Mouse (Mus musculus) bone marrow macrophage, adult 2 months (primary cell): ENCODE measurements around the gene Slc39a11.

ENCODE experiments used
- CTCF ChIP-seq: IDR thresholded peaks from 2 replicates; pipeline ENCODE4 v1.5.1; 2012; ENCODE audit warnings: low read depth, mild to moderate bottlenecking, low read length, moderate library complexity
- POLR2A ChIP-seq: IDR thresholded peaks from 2 replicates; pipeline ENCODE4 v1.6.1; 2012; ENCODE audit warnings: mild to moderate bottlenecking, low read depth, low read length, borderline replicate concordance

GRCm38 (mm10) chr11:113460118-113460517 lies 189.8 kb downstream of the Slc39a11 start:
- no peak for TF ChIP-seq CTCF
- no peak for TF ChIP-seq POLR2A
